Mouse (Mus musculus): ENCODE data around the gene Gm10670. TPM values are rescaled to one million over a fixed set of nuclear protein-coding genes. Genes with fewer than 3 reads are reported as not detected.
"Not testable (repeated sequence)": the region's sequence is repeated elsewhere in the genome, so short reads cannot be mapped to it uniquely, and the experiment has no call there.

The Gm10670 gene
- total RNA-seq (2021): not detected
- long read RNA-seq, experiment 1: 0 reads
- long read RNA-seq, experiment 2: 0 reads

- not testable (repeated sequence) for DNase-seq (ENCODE audit: low spot score in 2 of 2)
Observed at GRCm38 (mm10) chr7:20474825-20475224, at the start of gene Gm10670. Gm10670 (minus strand) TSS chr7:20474925.

DNA sequence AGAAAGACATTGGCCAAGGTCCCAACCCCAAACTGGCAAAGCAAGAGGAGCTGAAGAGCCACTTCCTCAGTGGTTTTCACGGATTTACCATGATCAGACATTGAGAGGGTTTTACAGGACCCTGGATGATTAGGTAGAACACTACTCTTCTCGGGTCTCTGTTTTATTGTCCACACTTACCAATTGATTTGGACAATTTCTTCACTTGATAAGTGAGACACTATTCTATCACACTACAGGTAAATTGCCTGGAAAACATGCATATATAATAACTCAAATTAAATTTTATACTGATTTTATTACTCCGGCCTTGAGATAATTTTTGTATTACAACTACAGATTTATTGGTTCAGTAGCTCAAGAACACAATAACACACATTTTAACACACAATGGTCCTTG is 35.7 kb upstream of the Gm10670 start, which contains the start of gene Vmn1r103:
Gene Vmn1r103 (minus strand): TSS at position 101 of the 400 bp plus-strand sequence.
- not testable (repeated sequence) for DNase-seq (ENCODE audit: low spot score in 2 of 2)

DNA sequence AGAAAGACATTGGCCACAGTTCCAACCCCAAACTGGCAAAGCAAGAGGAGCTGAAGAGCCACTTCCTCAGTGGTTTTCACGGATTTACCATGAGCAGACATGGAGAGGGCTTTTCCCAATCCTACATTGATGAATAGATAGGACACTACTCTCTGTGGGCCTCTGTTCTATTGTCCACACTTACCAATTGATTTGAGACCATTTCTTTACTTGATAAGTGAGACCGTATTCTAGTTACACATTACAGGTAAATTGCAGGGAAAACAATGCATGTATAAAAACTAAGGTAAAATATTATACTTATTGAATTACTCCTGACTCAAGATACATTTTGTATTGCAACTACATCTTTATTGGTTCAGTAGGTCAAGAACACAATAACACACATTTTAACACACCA is 32.2 kb downstream of the Gm10670 start, which contains the start of gene Vmn1r101:
Gene Vmn1r101 (minus strand): TSS at position 101 of the 400 bp plus-strand sequence.
- DNase-seq (ENCODE audit: low spot score in 2 of 2): not testable (repeated sequence)

Other genes starting within 250 kb of the Gm10670 start
- not detected for gene Gm4498, start 241.1 kb downstream of the Gm10670 start, total RNA-seq (2021)
- gene Gm5890, start 212.1 kb downstream of the Gm10670 start, total RNA-seq (2021): not detected
- not detected for gene Gm4133, start 140.9 kb downstream of the Gm10670 start, total RNA-seq (2021)
- not detected for gene Gm5728, start 99.5 kb downstream of the Gm10670 start, total RNA-seq (2021)
- gene Vmn1r100, start 57.0 kb downstream of the Gm10670 start, total RNA-seq (2021): not detected
- gene Vmn1r101, start 32.3 kb downstream of the Gm10670 start, total RNA-seq (2021): not detected
- gene Vmn1r103, start 35.6 kb upstream of the Gm10670 start, total RNA-seq (2021): not detected
- gene Vmn1r104, start 58.9 kb upstream of the Gm10670 start, total RNA-seq (2021): not detected
- not detected for gene Gm5726, start 70.8 kb upstream of the Gm10670 start, total RNA-seq (2021)
- gene Gm4141, start 101.3 kb upstream of the Gm10670 start, total RNA-seq (2021): not detected
- not detected for gene Gm4513, start 124.1 kb upstream of the Gm10670 start, total RNA-seq (2021)
- not detected for gene Vmn1r107, start 194.0 kb upstream of the Gm10670 start, total RNA-seq (2021)
- gene Vmn1r111, start 228.3 kb upstream of the Gm10670 start, total RNA-seq (2021): not detected